Mouse (Mus musculus): ENCODE data around the gene Stat6. TPM values are rescaled to one million over a fixed set of nuclear protein-coding genes. Genes with fewer than 3 reads are reported as not detected.

Gene Stat6
- polyA plus RNA-seq, 1 experiment from 2014 or later, result 37.7 TPM

Other genes with a start within 250 kb of the Stat6 start
- 0.41 and 0.74 TPM in 2 replicates for gene Stac3, start 141.3 kb upstream of the Stat6 start, polyA plus RNA-seq (2015; fragmentation: Nextera tagmentation; extraction: Ambion mirVana)
- 52.7 and 53.8 TPM in 2 replicates for gene Ndufa4l2, start 128.0 kb upstream of the Stat6 start, polyA plus RNA-seq (2015; fragmentation: Nextera tagmentation; extraction: Ambion mirVana)
- gene Shmt2, start 120.5 kb upstream of the Stat6 start, polyA plus RNA-seq (2015; fragmentation: Nextera tagmentation; extraction: Ambion mirVana), result 147 and 149 TPM in 2 replicates
- 4.9 and 5.7 TPM in 2 replicates for gene Nxph4, start 108.4 kb upstream of the Stat6 start, polyA plus RNA-seq (2015; fragmentation: Nextera tagmentation; extraction: Ambion mirVana)
- 67.2 and 77.1 TPM in 2 replicates for gene Lrp1, start 21.8 kb upstream of the Stat6 start, polyA plus RNA-seq (2015; fragmentation: Nextera tagmentation; extraction: Ambion mirVana)
- 5.7 and 6.9 TPM in 2 replicates for gene Nemp1, start 23.9 kb downstream of the Stat6 start, polyA plus RNA-seq (2015; fragmentation: Nextera tagmentation; extraction: Ambion mirVana)
- 8.3 and 8.7 TPM in 2 replicates for gene Nab2, start 25.6 kb downstream of the Stat6 start, polyA plus RNA-seq (2015; fragmentation: Nextera tagmentation; extraction: Ambion mirVana)
- 33.8 and 36.7 TPM in 2 replicates for gene Myo1a, start 62.2 kb downstream of the Stat6 start, polyA plus RNA-seq (2015; fragmentation: Nextera tagmentation; extraction: Ambion mirVana)
- 2.3 and 4.1 TPM in 2 replicates for gene Tac2, start 81.5 kb downstream of the Stat6 start, polyA plus RNA-seq (2015; fragmentation: Nextera tagmentation; extraction: Ambion mirVana)
- 2.6 and 2.7 TPM in 2 replicates for gene Zbtb39, start 96.6 kb downstream of the Stat6 start, polyA plus RNA-seq (2015; fragmentation: Nextera tagmentation; extraction: Ambion mirVana)
- gene Gpr182, start 108.7 kb downstream of the Stat6 start, polyA plus RNA-seq (2015; fragmentation: Nextera tagmentation; extraction: Ambion mirVana), result 1.8 and 2.0 TPM in 2 replicates
- 0.04 TPM in 1 of 2 replicates, not detected in the other for gene Rdh1, start 116.7 kb downstream of the Stat6 start, polyA plus RNA-seq (2015; fragmentation: Nextera tagmentation; extraction: Ambion mirVana)
- 0.19 TPM in 1 of 2 replicates, not detected in the other for gene Rdh16f1, start 116.8 kb downstream of the Stat6 start, polyA plus RNA-seq (2015; fragmentation: Nextera tagmentation; extraction: Ambion mirVana)
- gene Rdh9, start 133.4 kb downstream of the Stat6 start, polyA plus RNA-seq (2015; fragmentation: Nextera tagmentation; extraction: Ambion mirVana), result 0.13 TPM in 1 of 2 replicates, not detected in the other
- not detected in 2 replicates for gene Rdh16, start 158.2 kb downstream of the Stat6 start, polyA plus RNA-seq (2015; fragmentation: Nextera tagmentation; extraction: Ambion mirVana)
- gene Rdh19, start 206.9 kb downstream of the Stat6 start, polyA plus RNA-seq (2015; fragmentation: Nextera tagmentation; extraction: Ambion mirVana), result not detected in 2 replicates
- gene Rdh16f2, start 223.5 kb downstream of the Stat6 start, polyA plus RNA-seq (2015; fragmentation: Nextera tagmentation; extraction: Ambion mirVana), result 0.19 and 0.34 TPM in 2 replicates
- gene Rdh7, start 245.8 kb downstream of the Stat6 start, polyA plus RNA-seq (2015; fragmentation: Nextera tagmentation; extraction: Ambion mirVana), result 0.35 and 0.63 TPM in 2 replicates